Mouse (Mus musculus): ENCODE measurements around the gene Ing4. TPM values are rescaled to one million over a fixed set of nuclear protein-coding genes. Genes with fewer than 3 reads are reported as not detected.

Ing4 gene
- total and polyA plus RNA-seq, 3 experiments = 29.5 to 34.9 TPM; not detected in 1

DNA sequence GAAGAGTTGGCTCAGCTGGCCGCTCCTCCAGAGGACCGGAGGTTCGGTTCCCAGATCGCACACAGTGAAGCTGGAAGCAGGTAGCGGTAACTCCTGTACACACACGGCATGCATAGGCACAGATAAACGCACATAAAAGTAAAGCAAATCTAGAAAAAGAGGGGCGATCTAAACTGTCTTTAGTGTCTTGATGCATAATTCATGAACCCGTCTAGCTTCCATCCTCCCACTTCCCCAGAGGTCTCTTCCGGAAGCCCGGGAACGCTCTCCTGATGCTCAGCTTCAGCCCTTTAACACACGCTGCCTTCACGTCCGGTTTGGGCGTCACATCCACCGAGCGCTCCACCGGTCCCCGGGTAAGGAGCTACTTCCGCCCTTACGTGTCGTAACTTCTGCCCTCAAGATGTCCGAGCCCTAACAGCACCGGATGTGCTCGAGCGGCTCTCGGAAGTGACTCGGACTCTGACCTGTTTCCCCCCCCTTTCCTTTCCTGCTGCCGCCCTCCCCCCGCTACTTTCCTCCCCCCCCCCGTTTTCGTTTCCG lies 30.9 kb upstream of the Ing4 start (continued):
- no peak for TF ChIP-seq GABPA (IDR thresholded peaks at IDR 0.05; ENCODE audit: low read depth, low read length)
- TF ChIP-seq ZKSCAN1 (IDR thresholded peaks at IDR 0.05; ENCODE audit: low read depth, low read length) = no peak
- peak in 1 of 2 experiments; percentile 21; a peak in 1 of 4 replicates for TF ChIP-seq EP300 (IDR thresholded peaks at IDR 0.05; ENCODE audit: low read depth in 1 of 2, low read length in 2 of 2)
- TF ChIP-seq USF2 (IDR thresholded peaks at IDR 0.05; ENCODE audit: borderline replicate concordance in 1 of 2, insufficient read depth in 1 of 2, low read depth in 1 of 2, low read length in 2 of 2) = no peak
- peak; percentile 87; the same call in 1 of the 2 replicates for TF ChIP-seq KAT2A (conservative IDR thresholded peaks at IDR 0.05; ENCODE audit: low read depth, low read length)
- TF ChIP-seq ELF1 (IDR thresholded peaks at IDR 0.05; ENCODE audit: low read depth, low read length) = peak; percentile 99
- TF ChIP-seq E2F4 (IDR thresholded peaks at IDR 0.05; ENCODE audit: borderline replicate concordance, low read depth, low read length) = no peak
- TF ChIP-seq TCF12 (IDR thresholded peaks at IDR 0.05; ENCODE audit: low read depth, low read length) = peak; percentile 71
- peak; percentile 92 for TF ChIP-seq TBP (IDR thresholded peaks at IDR 0.05; ENCODE audit: low read depth, low read length)

DNA sequence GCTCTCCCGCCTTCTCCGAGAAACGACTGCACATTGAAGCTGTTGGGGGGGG lies 30.6 kb upstream of the Ing4 start, which contains the start of gene Zfp384:
Gene Zfp384 (plus strand): TSS at position 17 of the 52 bp plus-strand sequence.
- Histone ChIP-seq H3K9me3 (replicated peaks; ENCODE audit: insufficient read depth, low read length) (no peaks in the 10 kb centered on the region), H3K4me3 (ENCODE audit: control insufficient read depth in 1 of 2, insufficient read depth in 1 of 2, low read depth in 2 of 2, low read length in 2 of 2) (peak within 1 kb of the TSS; percentile 65 to 94), H3K36me3 (ENCODE audit: control insufficient read depth in 1 of 2, insufficient read depth in 2 of 2, low read length in 2 of 2) (peaks cover 2 to 28% of the 10 kb centered on the region in 2 experiments), H3K79me2 (ENCODE audit: control insufficient read depth, insufficient read depth, low read length, poor library complexity) (peaks cover 36% of the 10 kb centered on the region), H3K27me3 (ENCODE audit: control insufficient read depth in 1 of 2, insufficient read depth in 2 of 2, low read length in 2 of 2) (no peaks in the 10 kb centered on the region), H3K9ac (ENCODE audit: control insufficient read depth, low read depth, low read length, poor library complexity, severe bottlenecking) (peak within 1 kb of the TSS; percentile 95), H3K27ac (ENCODE audit: control insufficient read depth, low read depth, low read length) (peak within 1 kb of the TSS; percentile 98), H3K4me1 (ENCODE audit: control insufficient read depth in 1 of 2, insufficient read depth in 2 of 2, low read length in 2 of 2) (peaks cover 3 to 15% of the 10 kb centered on the region in 2 experiments)
- no peak for DNase-seq (ENCODE audit: low read depth, low spot score)
- no peak for TF ChIP-seq CHD2 (IDR thresholded peaks at IDR 0.05; ENCODE audit: low read length)
- TF ChIP-seq KAT2A (conservative IDR thresholded peaks at IDR 0.05; ENCODE audit: low read depth, low read length) = no peak
- no peak for TF ChIP-seq CTCF (IDR thresholded peaks at IDR 0.05 in 2 of 3, conservative IDR thresholded peaks at IDR 0.05 in 1 of 3; ENCODE audit: control insufficient read depth in 1 of 3, insufficient read depth in 1 of 3, low read depth in 2 of 3, low read length in 3 of 3, poor library complexity in 1 of 3, severe bottlenecking in 1 of 3)
- TF ChIP-seq NRF1 (IDR thresholded peaks at IDR 0.05; ENCODE audit: insufficient read depth, low read depth, low read length, poor library complexity, severe bottlenecking) = no peak
- TF ChIP-seq POLR2AphosphoS2 (IDR thresholded peaks at IDR 0.05; ENCODE audit: low read length) = no peak
- TF ChIP-seq CHD1 (IDR thresholded peaks at IDR 0.05; ENCODE audit: low read depth, low read length) = no peak
- no peak for TF ChIP-seq ETS1 (IDR thresholded peaks at IDR 0.05; ENCODE audit: low read depth, low read length)
- TF ChIP-seq TAL1 (IDR thresholded peaks at IDR 0.05; ENCODE audit: low read length) = no peak
- no peak for TF ChIP-seq MXI1 (IDR thresholded peaks at IDR 0.05; ENCODE audit: low read depth, low read length)
- TF ChIP-seq USF1 (IDR thresholded peaks at IDR 0.05; ENCODE audit: low read depth, low read length) = no peak
- TF ChIP-seq GABPA (IDR thresholded peaks at IDR 0.05; ENCODE audit: low read depth, low read length) = no peak
- TF ChIP-seq SMC3 (IDR thresholded peaks at IDR 0.05; ENCODE audit: low read depth, low read length) = no peak
- no peak for TF ChIP-seq MAX (IDR thresholded peaks at IDR 0.05; ENCODE audit: low read length)
- TF ChIP-seq ZMIZ1 (IDR thresholded peaks at IDR 0.05; ENCODE audit: low read depth, low read length) = no peak
- TF ChIP-seq RAD21 (IDR thresholded peaks at IDR 0.05; ENCODE audit: low read depth, low read length) = no peak
- TF ChIP-seq HCFC1 (IDR thresholded peaks at IDR 0.05; ENCODE audit: low read depth, low read length) = no peak
- no peak for TF ChIP-seq MYB (IDR thresholded peaks at IDR 0.05; ENCODE audit: low read depth, low read length)

Data from MEL (cell line).